Mouse (Mus musculus): Measurements from ENCODE around the gene Impdh2. TPM values are rescaled to one million over a fixed set of nuclear protein-coding genes. Genes with fewer than 3 reads are reported as not detected.

The Impdh2 gene
- polyA plus RNA-seq, 1 experiment from 2014 or later, result 153 TPM

DNA sequence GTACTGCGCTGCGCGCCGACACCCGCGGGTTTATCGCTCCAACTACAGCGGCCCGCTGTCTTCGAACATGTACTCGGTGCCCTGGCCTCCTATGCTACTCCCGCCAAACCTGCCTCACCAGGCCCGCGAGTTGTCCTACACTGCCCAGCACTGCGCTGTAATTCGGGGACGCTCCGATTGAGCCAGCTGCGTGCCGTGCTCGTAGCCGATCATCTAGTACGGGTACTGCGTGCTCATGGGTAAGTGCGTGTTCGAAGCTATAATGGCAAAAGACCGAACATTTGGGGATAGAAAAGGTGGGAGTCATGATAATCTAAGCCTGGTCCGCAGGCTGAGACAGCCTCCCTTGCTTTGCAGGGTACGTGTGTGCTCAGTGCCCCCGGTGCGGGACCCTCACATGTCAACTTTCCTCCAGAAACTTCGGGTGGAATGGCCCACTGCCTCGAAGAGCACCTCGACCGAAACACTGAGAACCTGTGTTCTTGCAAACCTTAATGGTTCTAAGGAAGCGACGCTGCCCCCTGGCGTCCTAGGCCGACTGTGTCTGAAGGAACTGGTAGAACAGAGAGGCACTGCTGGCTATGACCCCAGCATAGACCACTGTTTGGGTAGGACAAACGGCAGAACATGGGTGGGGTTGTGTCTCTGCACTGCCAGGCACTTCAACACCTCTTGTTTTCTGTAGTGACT is 10.3 kb downstream of the Impdh2 start:
- no peaks in the 10 kb centered on the region for H3K27me3 ChIP-seq
- under 1% methylated on average over 40 of the region's 40 CpGs for WGBS (ENCODE audit: insufficient replicate concordance)
- peaks cover 49% of the 10 kb centered on the region for H3K36me3 ChIP-seq
- H3K4me1 ChIP-seq (replicated peaks), result peaks cover 52% of the 10 kb centered on the region
- peak; percentile 68 for DNase-seq
- peak overlapping the region; percentile 73 for H3K27ac ChIP-seq
- H3K9me3 ChIP-seq (replicated peaks), result no peaks in the 10 kb centered on the region
- H3K4me3 ChIP-seq (replicated peaks), result peak overlapping the region; percentile 84
- H3K9ac ChIP-seq, result peak overlapping the region; percentile 85
- peak; percentile 10 for ATAC-seq (ENCODE audit: low read depth)
- H3K4me2 ChIP-seq, result peak overlapping the region; percentile 100

DNA sequence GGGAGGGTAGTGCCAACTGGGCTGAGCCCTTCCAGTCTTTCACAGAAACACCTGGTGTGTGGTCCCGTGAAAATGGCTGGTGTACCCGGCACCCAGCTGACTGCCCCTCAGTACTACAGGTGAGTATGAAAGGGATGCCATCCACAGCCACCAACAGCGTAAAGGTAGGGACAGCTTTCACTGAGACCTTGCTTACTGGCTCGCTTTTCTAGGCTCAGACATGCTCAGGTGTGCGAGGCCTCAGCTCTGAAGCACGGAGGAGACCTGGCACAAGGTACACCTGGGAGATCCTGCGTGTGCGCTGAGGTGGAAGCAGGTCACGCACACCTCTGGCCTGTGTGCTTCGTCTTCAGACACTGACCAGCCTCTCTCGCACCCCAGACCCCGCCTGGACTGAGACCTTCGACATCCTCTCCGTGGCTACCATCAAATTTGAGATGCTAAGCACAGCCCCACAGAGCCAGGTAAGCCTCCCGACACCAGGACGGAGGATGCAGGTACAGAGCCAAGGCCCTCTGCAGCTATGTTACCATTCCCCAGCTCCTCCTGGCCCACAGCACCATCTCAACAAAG is 11.4 kb downstream of the Impdh2 start:
- no peak for ATAC-seq (ENCODE audit: low read depth)
- Histone ChIP-seq H3K9me3 (replicated peaks) (no peaks in the 10 kb centered on the region), H3K9ac (no peak overlapping the region), H3K36me3 (peaks cover 53% of the 10 kb centered on the region), H3K27me3 (no peaks in the 10 kb centered on the region), H3K27ac (no peak overlapping the region), H3K4me2 (peak overlapping the region; percentile 100), H3K4me1 (replicated peaks) (peaks cover 46% of the 10 kb centered on the region), H3K4me3 (replicated peaks) (no peak overlapping the region)
- 86% methylated on average over 16 of the region's 16 CpGs for WGBS (ENCODE audit: insufficient replicate concordance)
- no peak for DNase-seq

DNA sequence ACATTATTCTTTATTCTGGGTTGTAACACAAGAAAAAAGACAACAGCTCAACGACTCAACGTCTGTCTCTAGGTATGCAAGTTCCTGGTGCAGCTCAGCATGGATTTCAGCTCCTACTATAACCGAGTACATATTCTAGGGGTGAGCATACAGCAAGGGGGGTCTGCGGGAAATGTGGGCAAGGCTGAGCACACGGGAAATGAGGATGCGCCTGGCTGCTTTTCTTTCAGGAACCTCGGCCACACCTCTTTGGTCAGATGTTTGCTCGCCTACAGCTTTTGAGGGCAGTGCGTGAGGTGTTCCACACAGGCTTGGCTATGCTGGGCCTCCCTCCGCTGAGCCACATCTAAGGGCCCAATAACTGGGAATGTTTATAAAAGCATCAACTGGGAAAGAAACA is 12.2 kb downstream of the Impdh2 start:
- 83% methylated on average over 10 of the region's 10 CpGs for WGBS (ENCODE audit: insufficient replicate concordance)
- peaks cover 53% of the 10 kb centered on the region for H3K36me3 ChIP-seq
- no peak overlapping the region for H3K4me3 ChIP-seq (replicated peaks)
- no peak overlapping the region for H3K9ac ChIP-seq
- H3K4me2 ChIP-seq, result no peak overlapping the region
- no peak for DNase-seq
- H3K27me3 ChIP-seq, result no peaks in the 10 kb centered on the region
- H3K27ac ChIP-seq, result no peak overlapping the region
- H3K4me1 ChIP-seq (replicated peaks), result peaks cover 54% of the 10 kb centered on the region
- H3K9me3 ChIP-seq (replicated peaks), result no peaks in the 10 kb centered on the region
- ATAC-seq (ENCODE audit: low read depth), result no peak

DNA sequence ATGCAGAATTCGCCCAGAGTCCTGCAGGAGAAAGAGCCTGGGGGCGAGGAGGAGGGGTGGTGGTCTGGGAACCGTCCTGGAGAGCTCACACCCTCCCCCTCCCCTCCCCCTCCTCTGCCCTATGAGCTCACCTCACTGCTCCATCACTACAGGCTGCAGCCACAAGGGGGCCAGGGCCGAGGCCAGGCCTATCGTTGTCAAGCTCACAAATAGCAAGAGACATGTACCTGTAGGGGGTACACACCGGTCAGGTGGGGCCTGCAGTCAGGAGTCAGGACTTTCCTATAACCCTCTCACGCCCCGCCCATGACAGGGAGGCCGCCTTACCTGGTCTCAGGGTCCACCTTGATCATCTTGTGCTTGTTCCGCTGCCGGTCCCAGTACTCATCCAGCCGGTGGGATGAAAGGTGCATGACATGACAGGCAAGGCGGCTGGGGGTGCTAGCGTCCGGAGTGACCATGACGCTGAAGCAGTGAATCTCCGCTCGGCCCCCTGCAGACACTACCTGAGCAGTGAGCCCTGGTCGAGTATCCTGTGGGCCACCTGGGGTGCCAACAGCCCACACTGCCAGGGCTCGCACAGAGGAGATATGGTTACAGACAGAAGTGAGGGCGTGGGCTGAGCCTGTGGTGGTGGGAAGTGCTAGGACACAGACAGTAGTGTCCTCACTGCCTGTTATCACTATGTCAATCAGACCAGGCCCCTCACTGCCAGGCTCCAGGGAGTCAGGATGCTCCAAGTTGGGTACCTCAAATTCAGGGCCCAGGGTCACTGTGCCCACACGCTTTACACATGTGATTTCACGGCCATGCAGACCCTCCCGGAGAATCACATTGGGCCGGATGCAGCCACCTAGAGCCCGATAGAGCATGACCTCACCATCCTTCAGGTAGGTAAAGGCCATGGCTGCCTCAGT is 13.9 kb downstream of the Impdh2 start:
- H3K27me3 ChIP-seq, result no peaks in the 10 kb centered on the region
- 59% methylated on average over 26 of the region's 26 CpGs for WGBS (ENCODE audit: insufficient replicate concordance)
- peaks cover 53% of the 10 kb centered on the region for H3K36me3 ChIP-seq
- H3K4me2 ChIP-seq, result no peak overlapping the region
- peaks cover 52% of the 10 kb centered on the region for H3K4me1 ChIP-seq (replicated peaks)
- no peak overlapping the region for H3K9ac ChIP-seq
- no peak for ATAC-seq (ENCODE audit: low read depth)
- no peak for DNase-seq
- no peak overlapping the region for H3K4me3 ChIP-seq (replicated peaks)
- H3K9me3 ChIP-seq (replicated peaks), result no peaks in the 10 kb centered on the region
- H3K27ac ChIP-seq, result no peak overlapping the region

DNA sequence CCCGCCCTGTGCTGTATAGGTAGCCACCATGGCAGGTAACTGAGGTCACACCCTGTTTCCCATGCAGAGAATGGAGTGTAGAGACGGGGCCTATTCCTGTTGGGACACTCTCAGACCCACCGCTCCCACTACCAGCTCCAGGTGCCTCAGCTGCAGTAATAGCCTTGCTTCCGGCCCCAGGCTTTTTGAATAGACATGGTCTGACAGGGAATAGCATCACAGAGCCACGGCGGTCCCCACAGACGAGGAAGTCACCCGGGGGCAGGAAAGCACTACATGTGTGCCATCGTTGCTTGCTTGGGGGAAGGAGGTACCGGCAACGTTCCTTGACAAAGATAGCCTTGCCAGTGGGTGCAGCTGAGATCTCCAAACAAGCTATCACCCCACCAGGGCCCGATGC is 14.8 kb downstream of the Impdh2 start:
- Histone ChIP-seq H3K4me1 (replicated peaks) (peaks cover 54% of the 10 kb centered on the region), H3K27me3 (no peaks in the 10 kb centered on the region), H3K36me3 (peaks cover 53% of the 10 kb centered on the region), H3K27ac (no peak overlapping the region), H3K9ac (no peak overlapping the region), H3K4me3 (replicated peaks) (no peak overlapping the region), H3K4me2 (no peak overlapping the region), H3K9me3 (replicated peaks) (no peaks in the 10 kb centered on the region)
- 75% methylated on average over 12 of the region's 12 CpGs for WGBS (ENCODE audit: insufficient replicate concordance)
- DNase-seq (no peak), ATAC-seq (ENCODE audit: low read depth) (no peak)

DNA sequence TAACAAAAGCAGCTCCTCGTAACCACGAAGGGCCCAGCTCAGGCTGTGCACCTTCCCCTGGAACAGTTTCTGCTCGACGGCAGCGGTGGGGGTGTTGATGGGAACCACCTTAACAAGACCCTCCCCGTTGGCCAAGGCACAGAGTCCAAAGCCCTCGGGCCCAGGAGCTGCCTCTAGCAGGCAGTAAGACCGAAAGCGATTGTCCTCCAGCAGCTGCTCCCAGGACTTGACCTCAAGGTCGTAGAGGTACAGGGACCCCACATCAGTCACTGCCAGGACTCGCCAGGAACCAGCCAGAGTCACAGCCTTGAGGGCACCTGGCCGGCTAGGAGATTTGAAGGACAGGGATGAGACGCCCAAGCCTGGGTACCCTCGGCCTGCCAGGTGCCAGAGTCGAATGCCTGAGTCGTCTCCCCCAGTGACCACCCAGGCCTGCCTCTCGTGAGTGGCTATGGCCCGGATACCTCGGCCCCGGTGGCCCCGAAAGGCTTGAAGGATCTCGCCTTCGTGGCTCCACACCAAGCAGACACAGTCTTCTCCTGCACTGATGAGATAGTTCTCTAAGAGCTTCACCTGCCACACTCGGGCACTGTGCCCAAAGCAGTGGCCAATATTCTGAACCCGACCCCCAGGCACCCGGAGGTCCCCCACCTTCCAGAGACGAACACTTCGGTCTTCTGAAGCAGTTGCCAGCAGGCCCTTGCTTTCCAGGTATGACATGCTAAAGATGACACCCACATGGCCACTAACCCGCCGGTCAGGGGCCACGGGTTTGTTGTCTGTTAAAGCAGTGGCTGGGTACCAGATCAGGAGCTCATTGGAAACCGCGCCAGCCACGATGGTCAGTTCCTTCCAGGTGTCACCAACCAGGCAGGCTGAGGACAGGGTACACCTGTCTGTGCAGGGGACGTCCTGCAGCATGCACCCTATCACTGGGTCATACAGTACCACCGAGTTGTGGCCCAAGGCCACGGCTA is 15.5 kb downstream of the Impdh2 start:
- H3K4me1 ChIP-seq (replicated peaks), result peaks cover 47% of the 10 kb centered on the region
- no peak overlapping the region for H3K4me3 ChIP-seq (replicated peaks)
- H3K36me3 ChIP-seq, result peaks cover 53% of the 10 kb centered on the region
- DNase-seq (no peak), ATAC-seq (ENCODE audit: low read depth) (no peak)
- no peaks in the 10 kb centered on the region for H3K27me3 ChIP-seq
- H3K27ac ChIP-seq, result no peak overlapping the region
- H3K4me2 ChIP-seq, result no peak overlapping the region
- H3K9ac ChIP-seq, result no peak overlapping the region
- 84% methylated on average over 37 of the region's 37 CpGs for WGBS (ENCODE audit: insufficient replicate concordance)
- no peaks in the 10 kb centered on the region for H3K9me3 ChIP-seq (replicated peaks)

DNA sequence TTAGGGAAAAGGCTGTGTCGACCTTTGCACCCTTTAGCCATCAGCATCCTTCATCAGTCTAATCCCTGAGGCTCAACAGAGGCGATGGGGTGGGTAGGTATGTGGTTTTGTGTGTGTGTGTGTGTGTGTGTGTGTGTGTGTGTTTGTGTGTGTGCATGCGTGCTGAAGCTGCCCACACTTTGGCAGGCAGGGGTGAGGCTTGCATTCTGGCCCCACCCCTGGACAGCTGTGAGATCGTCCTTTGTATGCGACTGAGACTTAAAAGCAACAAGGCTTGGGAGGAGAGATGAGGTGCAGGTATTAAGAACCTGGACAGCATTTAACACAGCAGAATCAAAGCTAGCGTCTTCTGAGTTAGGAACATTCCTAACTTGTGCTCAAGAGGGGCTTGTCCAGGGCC is 16.9 kb downstream of the Impdh2 start:
- 66% methylated on average over 6 of the region's 6 CpGs for WGBS (ENCODE audit: insufficient replicate concordance)

DNA sequence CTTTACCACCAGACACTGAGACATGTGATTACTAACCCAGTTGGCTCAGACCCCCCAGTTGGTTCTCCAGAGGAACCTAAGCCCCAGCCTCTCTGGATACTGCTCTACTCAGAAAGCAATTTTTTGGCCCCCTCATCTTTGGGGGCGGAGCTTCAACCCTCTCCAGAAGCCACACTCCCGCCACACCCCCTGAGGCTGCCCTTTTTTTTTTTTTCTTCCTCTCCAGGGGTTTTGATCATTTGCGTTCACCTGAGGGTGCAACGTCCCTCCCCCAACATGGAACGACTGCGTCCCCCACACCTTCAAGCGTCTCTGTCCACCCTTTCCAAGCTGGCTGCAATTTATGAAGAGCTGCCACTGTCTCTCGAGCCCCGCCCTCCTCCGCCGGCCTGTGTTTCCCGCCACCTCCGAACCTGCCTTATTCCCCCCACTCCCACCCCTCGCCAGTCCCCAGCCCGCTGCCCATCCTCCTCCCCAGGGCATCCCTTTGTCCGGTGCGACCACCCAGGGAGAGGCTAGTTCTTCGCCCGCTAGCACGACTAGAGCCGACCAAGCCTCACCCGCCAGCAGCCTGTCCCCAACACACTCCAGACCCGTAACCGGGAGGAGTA is 18.0 kb downstream of the Impdh2 start:
- Histone ChIP-seq H3K4me1 (replicated peaks) (peaks cover 40% of the 10 kb centered on the region), H3K36me3 (peaks cover 30% of the 10 kb centered on the region), H3K9me3 (replicated peaks) (no peaks in the 10 kb centered on the region), H3K9ac (peak overlapping the region; percentile 83), H3K4me3 (replicated peaks) (peak overlapping the region; percentile 75), H3K27ac (peak overlapping the region; percentile 80), H3K27me3 (no peaks in the 10 kb centered on the region), H3K4me2 (peak overlapping the region; percentile 88)
- ATAC-seq (ENCODE audit: low read depth) (no peak), DNase-seq (peak; percentile 48)
- 1% methylated on average over 24 of the region's 24 CpGs for WGBS (ENCODE audit: insufficient replicate concordance)

More for the DNA sequence above, 16.9 kb downstream of the Impdh2 start:
- H3K9me3 ChIP-seq (replicated peaks), result no peaks in the 10 kb centered on the region
- H3K27ac ChIP-seq, result no peak overlapping the region
- peaks cover 40% of the 10 kb centered on the region for H3K4me1 ChIP-seq (replicated peaks)
- H3K4me2 ChIP-seq, result peak overlapping the region; percentile 88
- H3K9ac ChIP-seq, result peak overlapping the region; percentile 83; the same call in 1 of the 2 replicates
- no peak for ATAC-seq (ENCODE audit: low read depth)
- no peak for DNase-seq
- H3K36me3 ChIP-seq, result peaks cover 40% of the 10 kb centered on the region
- no peaks in the 10 kb centered on the region for H3K27me3 ChIP-seq
- no peak overlapping the region for H3K4me3 ChIP-seq (replicated peaks)

DNA sequence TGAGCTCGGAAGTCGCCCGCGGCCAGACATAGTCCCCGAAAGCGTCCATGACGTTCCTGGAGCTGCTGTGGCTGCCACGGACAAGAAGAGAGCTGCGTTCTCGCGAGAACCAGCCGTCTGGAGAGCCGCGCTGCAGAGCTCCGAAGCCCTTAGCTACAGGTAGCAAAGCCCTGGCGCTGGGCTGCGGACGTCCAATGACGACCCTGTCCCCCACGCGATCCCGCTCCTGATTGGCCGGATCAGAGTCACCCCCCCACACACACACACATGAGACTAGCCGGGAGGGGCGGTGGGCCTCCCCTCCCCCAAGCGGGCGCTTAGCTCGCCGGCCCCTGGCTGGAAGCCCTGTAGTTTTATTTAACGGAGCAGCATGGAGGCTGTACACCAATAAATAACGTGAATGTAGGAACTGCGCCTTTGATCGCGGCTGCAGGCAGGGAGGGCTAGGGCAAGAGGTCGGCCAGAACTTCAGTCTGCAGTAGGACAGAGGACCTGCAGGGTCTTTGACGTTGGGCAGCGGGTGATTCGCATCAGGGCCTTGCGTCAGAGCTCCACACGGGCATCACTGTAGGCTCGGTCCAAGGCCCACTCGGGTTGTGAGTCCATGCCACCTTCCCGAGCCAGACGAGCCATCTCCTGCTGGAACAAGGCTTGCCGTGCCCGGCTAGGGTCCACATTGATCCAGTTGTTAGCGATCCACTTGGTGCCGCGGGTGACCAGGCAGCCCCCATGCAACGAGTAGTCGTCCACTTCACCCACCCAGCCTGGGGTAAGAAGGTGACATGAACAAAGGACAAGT is 18.7 kb downstream of the Impdh2 start, which contains the start of gene Wdr6:
Wdr6 (minus strand) TSS at position 195 of the 799 bp plus-strand sequence.
- peak; percentile 84 for DNase-seq
- Histone ChIP-seq H3K4me1 (replicated peaks) (peaks cover 37% of the 10 kb centered on the region), H3K36me3 (peaks cover 23% of the 10 kb centered on the region), H3K4me2 (peak within 1 kb of the TSS; percentile 88), H3K9me3 (replicated peaks) (no peaks in the 10 kb centered on the region), H3K27me3 (no peaks in the 10 kb centered on the region), H3K9ac (peak within 1 kb of the TSS; percentile 83), H3K27ac (peak within 1 kb of the TSS; percentile 80), H3K4me3 (replicated peaks) (peak within 1 kb of the TSS; percentile 75)
- ATAC-seq (ENCODE audit: low read depth), result peak; percentile 91
- WGBS (ENCODE audit: insufficient replicate concordance), result 6% methylated on average over 51 of the region's 51 CpGs

DNA sequence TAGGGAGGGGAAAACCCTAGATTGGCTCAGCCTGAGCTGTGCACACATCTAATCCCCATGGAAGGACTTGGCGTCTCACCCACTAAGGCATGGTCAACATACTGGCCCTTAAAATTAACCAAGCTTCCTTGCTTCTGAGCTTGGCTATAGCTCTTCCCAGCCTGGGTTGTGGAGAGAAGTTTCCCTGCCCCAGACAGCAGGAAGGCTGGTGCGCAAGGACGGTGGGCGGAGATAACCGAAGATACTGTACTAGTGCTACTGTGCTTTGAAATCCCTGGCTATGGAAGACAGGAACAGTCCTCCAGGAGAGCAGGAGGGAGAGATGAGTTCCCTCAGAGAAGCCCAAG is 19.2 kb downstream of the Impdh2 start:
- peak overlapping the region; percentile 83 for H3K9ac ChIP-seq
- peaks cover 20% of the 10 kb centered on the region for H3K36me3 ChIP-seq
- H3K27me3 ChIP-seq, result no peaks in the 10 kb centered on the region
- ATAC-seq (ENCODE audit: low read depth), result no peak
- peak overlapping the region; percentile 88 for H3K4me2 ChIP-seq
- no peaks in the 10 kb centered on the region for H3K9me3 ChIP-seq (replicated peaks)
- H3K4me1 ChIP-seq (replicated peaks), result peaks cover 32% of the 10 kb centered on the region
- DNase-seq, result no peak
- 63% methylated on average over 5 of the region's 5 CpGs for WGBS (ENCODE audit: insufficient replicate concordance)
- peak overlapping the region; percentile 75 for H3K4me3 ChIP-seq (replicated peaks)
- peak overlapping the region; percentile 80 for H3K27ac ChIP-seq

Data from liver, embryonic 13.5 days (tissue).